Mouse (Mus musculus) bone marrow, adult 2 months (tissue): ENCODE results near the gene Pglyrp4.
"Not testable (repeated sequence)": the region's sequence is repeated elsewhere in the genome, so short reads cannot be mapped to it uniquely, and the experiment has no call there.

Experiments used
- CTCF ChIP-seq: fragments of 200-500 bp; IDR thresholded peaks from 2 replicates; pipeline ENCODE4 v1.5.1; 2011; ENCODE audit warnings: low read length, control low read depth; ENCODE audit not compliant: control insufficient read depth, insufficient read depth
- POLR2A ChIP-seq: fragments of 200-500 bp; IDR thresholded peaks from 2 replicates; pipeline ENCODE4 v1.6.1; 2011; ENCODE audit warnings: low read depth, mild to moderate bottlenecking, control low read depth, low read length, borderline replicate concordance; ENCODE audit not compliant: control insufficient read depth

GRCm38 (mm10) chr3:90777776-90778175, 51.1 kb downstream of the Pglyrp4 start, which contains the start of gene Gm5849:
- not testable (repeated sequence) for TF ChIP-seq POLR2A, CTCF
